Mouse (Mus musculus): ENCODE measurements around the gene Mrpl14.

Gene Mrpl14

GRCm38 (mm10) chr17:45699039-45699740, 13.1 kb downstream of the Mrpl14 start:
- no peak for DNase-seq (ENCODE audit: low read depth, low spot score)
- Histone ChIP-seq H3K27me3 (ENCODE audit: control insufficient read depth, insufficient read depth, low read length, poor library complexity, severe bottlenecking) (no peaks in the 10 kb centered on the region), H3K36me3 (ENCODE audit: control insufficient read depth, insufficient read depth, low read length, poor library complexity, severe bottlenecking) (peaks cover 3% of the 10 kb centered on the region; the same call in 1 of the 2 replicates)

DNA sequence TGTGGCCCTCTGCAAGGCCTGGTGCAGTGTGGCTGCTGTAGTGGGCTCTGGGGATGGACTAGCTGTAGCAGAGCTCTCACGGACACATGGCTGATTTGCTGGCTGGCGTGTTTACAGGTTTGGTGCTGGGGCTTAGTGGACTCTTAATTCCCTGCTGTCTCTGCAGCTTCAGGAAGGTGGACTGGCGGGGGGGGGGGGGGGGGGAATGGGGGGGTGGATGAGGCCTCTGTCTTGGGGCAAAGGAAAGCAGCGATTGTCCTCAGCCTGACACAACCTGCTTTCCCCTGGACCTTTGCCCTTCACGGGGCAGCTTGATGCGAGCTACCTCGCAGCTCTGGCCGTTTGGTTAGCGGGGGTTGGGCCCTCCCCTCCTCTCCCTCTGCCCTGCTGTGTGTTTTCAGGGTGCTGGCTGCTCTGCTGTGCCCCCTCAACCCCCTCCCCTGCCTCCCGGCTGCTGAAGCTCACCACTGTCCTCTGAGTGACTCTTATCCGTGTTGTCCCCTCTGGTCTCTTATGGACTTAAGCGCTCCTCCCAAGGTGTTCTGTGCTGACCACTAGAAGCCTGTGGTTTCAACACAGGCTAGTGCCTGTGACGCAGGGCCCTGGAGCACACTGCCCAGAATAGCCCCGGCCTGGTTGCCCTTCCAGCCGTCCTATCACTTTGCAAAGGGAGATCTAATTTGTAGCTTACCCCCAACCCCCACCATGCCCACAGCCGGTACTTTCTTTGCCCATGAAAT, 14.5 kb downstream of the Mrpl14 start:
- H3K36me3 ChIP-seq (ENCODE audit: control insufficient read depth, insufficient read depth, low read length, poor library complexity, severe bottlenecking): peaks cover 3% of the 10 kb centered on the region; the same call in 1 of the 2 replicates
- DNase-seq (ENCODE audit: low read depth, low spot score): no peak
- H3K27me3 ChIP-seq (ENCODE audit: control insufficient read depth, insufficient read depth, low read length, poor library complexity, severe bottlenecking): no peaks in the 10 kb centered on the region

GRCm38 (mm10) chr17:45701236-45701591, 15.1 kb downstream of the Mrpl14 start:
- DNase-seq (ENCODE audit: low read depth, low spot score): no peak
- Histone ChIP-seq H3K27me3 (ENCODE audit: control insufficient read depth, insufficient read depth, low read length, poor library complexity, severe bottlenecking) (no peaks in the 10 kb centered on the region), H3K36me3 (ENCODE audit: control insufficient read depth, insufficient read depth, low read length, poor library complexity, severe bottlenecking) (peaks cover 3% of the 10 kb centered on the region; the same call in 1 of the 2 replicates)

GRCm38 (mm10) chr17:45702254-45702653, 16.1 kb downstream of the Mrpl14 start:
- H3K27me3 ChIP-seq (ENCODE audit: control insufficient read depth, insufficient read depth, low read length, poor library complexity, severe bottlenecking): no peaks in the 10 kb centered on the region
- no peak for DNase-seq (ENCODE audit: low read depth, low spot score)
- H3K36me3 ChIP-seq (ENCODE audit: control insufficient read depth, insufficient read depth, low read length, poor library complexity, severe bottlenecking): peaks cover 1% of the 10 kb centered on the region; the same call in 1 of the 2 replicates

DNA sequence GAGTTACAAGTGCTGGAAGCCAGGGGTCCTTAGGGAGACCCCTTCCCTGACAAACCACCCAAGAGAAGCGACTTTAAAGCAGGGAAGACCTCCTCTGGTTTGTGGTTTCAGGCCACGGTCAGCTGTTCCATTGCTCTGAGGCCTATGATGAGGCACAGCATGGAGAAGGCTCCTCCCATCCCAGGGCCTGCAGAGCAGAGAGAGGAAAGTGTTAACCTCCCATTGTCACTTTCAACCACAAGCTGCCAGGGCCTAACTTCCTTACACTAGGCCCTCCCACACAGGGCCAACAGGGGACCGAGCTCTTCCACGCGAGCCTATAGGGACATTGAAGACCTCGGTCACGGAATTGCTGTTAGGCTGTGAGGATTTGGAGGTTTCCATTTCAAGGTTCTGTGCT, 17.1 kb downstream of the Mrpl14 start:
- Histone ChIP-seq H3K27me3 (ENCODE audit: control insufficient read depth, insufficient read depth, low read length, poor library complexity, severe bottlenecking) (no peaks in the 10 kb centered on the region), H3K36me3 (ENCODE audit: control insufficient read depth, insufficient read depth, low read length, poor library complexity, severe bottlenecking) (0 out of 2 replicates have a peak, but pooled peaks cover 1% of the 10 kb centered on the region)
- peak; percentile 12 for DNase-seq (ENCODE audit: low read depth, low spot score)

DNA sequence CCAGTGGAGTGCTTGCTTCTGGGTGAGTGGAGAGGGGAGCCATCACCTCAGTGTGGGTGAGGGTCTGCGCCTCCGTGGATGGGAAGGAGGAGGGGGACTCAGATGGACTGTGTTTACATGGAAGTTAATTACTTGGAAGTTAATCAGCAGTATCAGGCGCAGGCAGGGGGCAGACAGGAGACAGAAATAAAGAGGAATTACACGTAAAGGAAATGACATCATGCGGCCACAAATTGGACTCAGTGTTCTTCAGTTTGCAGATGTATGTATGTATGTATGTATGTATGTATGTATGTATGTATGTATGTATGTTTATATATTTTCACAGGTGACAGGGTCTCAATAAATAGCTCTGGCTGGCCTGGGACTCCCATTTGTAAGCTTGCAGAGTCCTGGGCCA, 20.7 kb downstream of the Mrpl14 start:
- H3K36me3 ChIP-seq (ENCODE audit: control insufficient read depth, insufficient read depth, low read length, poor library complexity, severe bottlenecking): no peaks in the 10 kb centered on the region
- no peaks in the 10 kb centered on the region; the same call in 1 of the 2 replicates for H3K27me3 ChIP-seq (ENCODE audit: control insufficient read depth, insufficient read depth, low read length, poor library complexity, severe bottlenecking)
- DNase-seq (ENCODE audit: low read depth, low spot score): no peak

GRCm38 (mm10) chr17:45707376-45707775, 21.3 kb downstream of the Mrpl14 start:
- DNase-seq (ENCODE audit: low read depth, low spot score): no peak
- Histone ChIP-seq H3K36me3 (ENCODE audit: control insufficient read depth, insufficient read depth, low read length, poor library complexity, severe bottlenecking) (no peaks in the 10 kb centered on the region), H3K27me3 (ENCODE audit: control insufficient read depth, insufficient read depth, low read length, poor library complexity, severe bottlenecking) (no peaks in the 10 kb centered on the region; the same call in 1 of the 2 replicates)

DNA sequence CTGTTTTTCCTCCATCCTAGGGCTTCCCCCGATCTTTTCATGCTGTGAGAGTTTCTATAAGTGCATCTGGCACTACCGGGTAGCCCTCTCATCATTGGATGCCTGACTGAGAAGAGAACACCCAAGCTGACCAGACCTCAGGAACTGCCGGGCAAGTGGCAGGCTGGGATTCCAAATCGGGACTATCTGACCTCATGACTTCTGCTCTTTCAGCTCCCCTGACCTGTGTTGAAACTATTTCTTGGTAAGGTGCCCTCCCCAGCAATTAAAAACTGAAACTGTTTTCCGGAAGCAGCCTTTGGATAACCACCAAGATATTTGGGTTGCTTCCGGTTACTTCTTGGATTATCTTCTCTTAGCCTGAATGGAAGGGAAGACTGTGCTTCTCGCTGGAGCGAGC, 22.1 kb downstream of the Mrpl14 start:
- DNase-seq (ENCODE audit: low read depth, low spot score): no peak
- Histone ChIP-seq H3K27me3 (ENCODE audit: control insufficient read depth, insufficient read depth, low read length, poor library complexity, severe bottlenecking) (no peaks in the 10 kb centered on the region; the same call in 1 of the 2 replicates), H3K36me3 (ENCODE audit: control insufficient read depth, insufficient read depth, low read length, poor library complexity, severe bottlenecking) (no peaks in the 10 kb centered on the region)

DNA sequence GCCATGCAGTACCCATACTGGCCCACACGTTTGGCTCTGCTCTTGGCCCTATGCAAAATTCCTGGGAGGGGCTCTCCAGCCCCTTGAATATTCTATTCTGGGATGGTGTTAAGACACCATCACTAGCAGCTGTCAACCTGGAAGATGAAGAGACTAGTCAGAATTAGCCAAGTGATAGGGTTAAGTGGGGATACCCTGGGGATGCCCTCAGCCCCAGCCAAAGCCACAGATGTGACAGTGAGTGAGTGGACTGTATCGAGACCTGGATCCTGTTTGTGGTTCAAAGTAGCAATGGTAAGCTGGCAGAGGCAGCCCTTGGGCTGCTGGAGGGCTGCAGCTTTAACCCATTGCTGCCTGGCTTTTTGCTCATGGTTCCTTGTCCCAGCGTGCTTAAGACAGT, 23.7 kb downstream of the Mrpl14 start:
- Histone ChIP-seq H3K36me3 (ENCODE audit: control insufficient read depth, insufficient read depth, low read length, poor library complexity, severe bottlenecking) (no peaks in the 10 kb centered on the region), H3K27me3 (ENCODE audit: control insufficient read depth, insufficient read depth, low read length, poor library complexity, severe bottlenecking) (no peaks in the 10 kb centered on the region; the same call in 1 of the 2 replicates)
- DNase-seq (ENCODE audit: low read depth, low spot score): no peak

DNA sequence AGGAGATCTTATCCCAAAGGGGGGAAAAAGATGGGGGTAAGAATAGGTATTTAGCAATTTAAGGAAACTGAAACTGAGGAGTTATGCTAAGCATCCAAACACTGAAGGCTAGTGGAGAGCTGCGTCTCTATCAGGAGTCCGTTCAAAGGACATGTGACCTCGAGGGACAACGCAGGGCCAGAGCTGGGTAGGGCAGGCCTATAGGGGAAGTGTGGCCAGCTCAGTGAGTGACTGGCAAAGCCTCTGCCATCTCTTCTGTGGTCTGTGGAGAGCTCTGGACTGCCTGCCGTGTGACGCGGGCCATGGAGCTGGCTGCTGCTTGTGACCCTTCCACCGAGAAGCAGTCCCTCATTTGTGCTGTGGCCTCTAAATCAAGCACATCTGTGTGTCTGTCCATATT, 24.3 kb downstream of the Mrpl14 start:
- H3K36me3 ChIP-seq (ENCODE audit: control insufficient read depth, insufficient read depth, low read length, poor library complexity, severe bottlenecking): no peaks in the 10 kb centered on the region
- no peak for DNase-seq (ENCODE audit: low read depth, low spot score)
- no peaks in the 10 kb centered on the region; the same call in 1 of the 2 replicates for H3K27me3 ChIP-seq (ENCODE audit: control insufficient read depth, insufficient read depth, low read length, poor library complexity, severe bottlenecking)

- Histone ChIP-seq H3K36me3 (ENCODE audit: control insufficient read depth, insufficient read depth, low read length, poor library complexity, severe bottlenecking) (no peaks in the 10 kb centered on the region), H3K27me3 (ENCODE audit: control insufficient read depth, insufficient read depth, low read length, poor library complexity, severe bottlenecking) (no peaks in the 10 kb centered on the region; the same call in 1 of the 2 replicates)
- peak; percentile 28 for DNase-seq (ENCODE audit: low read depth, low spot score)
Measured at GRCm38 (mm10) chr17:45711525-45711924, 25.4 kb downstream of the Mrpl14 start.

DNA sequence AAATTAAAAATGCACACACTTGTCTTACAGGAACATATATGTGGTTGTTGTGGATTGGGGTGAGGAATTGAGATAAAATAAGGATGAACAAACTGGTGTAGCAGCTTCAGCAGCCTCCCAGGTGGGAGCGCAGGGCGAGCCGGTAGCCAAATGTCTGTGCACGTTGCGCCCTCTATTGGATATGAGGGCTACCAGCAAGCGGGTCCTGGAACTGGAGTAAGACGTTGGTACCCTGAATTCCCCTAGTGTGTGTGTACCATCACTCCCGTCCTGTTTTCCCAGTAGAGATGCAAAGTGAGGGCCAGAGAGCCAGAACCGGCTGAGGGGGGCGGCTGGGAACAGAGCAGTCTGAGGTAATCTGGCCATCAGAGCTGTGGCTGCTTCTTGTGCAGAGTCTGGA, 32.2 kb downstream of the Mrpl14 start:
- DNase-seq (ENCODE audit: low read depth, low spot score): peak; percentile 75
- Histone ChIP-seq H3K27me3 (ENCODE audit: control insufficient read depth, insufficient read depth, low read length, poor library complexity, severe bottlenecking) (no peaks in the 10 kb centered on the region), H3K36me3 (ENCODE audit: control insufficient read depth, insufficient read depth, low read length, poor library complexity, severe bottlenecking) (no peaks in the 10 kb centered on the region)

DNA sequence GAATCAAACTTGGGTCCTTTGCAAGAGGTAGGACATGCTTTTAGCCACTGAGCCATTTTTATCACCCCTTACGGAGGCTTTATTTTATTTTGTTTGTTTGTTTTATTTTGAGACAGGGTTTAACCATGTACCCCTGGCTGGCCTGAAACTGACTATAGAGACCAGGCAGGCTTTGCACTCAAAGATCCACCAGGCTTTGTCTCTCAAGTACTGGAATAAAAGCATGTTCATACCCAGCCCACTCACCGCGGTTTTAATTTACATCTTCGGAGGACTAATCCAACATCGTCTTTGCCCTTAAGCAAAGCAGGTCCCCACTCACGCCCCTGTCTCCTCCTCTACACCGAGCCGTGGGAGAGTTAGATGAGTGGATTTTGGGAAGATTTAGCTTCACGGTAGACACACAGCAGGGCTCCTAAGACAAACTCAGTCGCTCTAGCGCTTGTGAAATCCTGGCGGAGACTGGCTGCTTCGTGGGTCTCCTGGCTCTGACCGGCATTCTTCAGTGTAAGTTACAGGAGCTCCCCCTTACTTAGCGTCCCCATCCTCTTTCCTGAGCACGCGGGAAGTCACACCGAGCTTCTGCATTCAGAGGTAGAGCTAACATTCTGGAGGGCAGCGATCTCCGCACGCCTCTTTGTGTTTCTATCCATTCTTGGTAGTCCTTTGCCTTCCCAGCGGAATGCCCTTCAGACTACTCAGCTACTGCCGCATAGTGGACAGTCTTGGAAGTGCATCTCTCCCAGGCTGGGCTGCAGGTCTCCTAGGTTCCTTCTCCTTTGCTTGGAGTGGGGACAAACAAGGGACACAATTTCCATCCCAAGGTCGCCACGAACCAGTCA, 37.8 kb downstream of the Mrpl14 start:
- Histone ChIP-seq H3K27me3 (ENCODE audit: control insufficient read depth, insufficient read depth, low read length, poor library complexity, severe bottlenecking) (no peaks in the 10 kb centered on the region), H3K36me3 (ENCODE audit: control insufficient read depth, insufficient read depth, low read length, poor library complexity, severe bottlenecking) (no peaks in the 10 kb centered on the region)
- peak; percentile 80 for DNase-seq (ENCODE audit: low read depth, low spot score)

GRCm38 (mm10) chr17:45724574-45724921, 38.4 kb downstream of the Mrpl14 start:
- no peak for DNase-seq (ENCODE audit: low read depth, low spot score)
- H3K27me3 ChIP-seq (ENCODE audit: control insufficient read depth, insufficient read depth, low read length, poor library complexity, severe bottlenecking): no peaks in the 10 kb centered on the region
- no peaks in the 10 kb centered on the region for H3K36me3 ChIP-seq (ENCODE audit: control insufficient read depth, insufficient read depth, low read length, poor library complexity, severe bottlenecking)

DNA sequence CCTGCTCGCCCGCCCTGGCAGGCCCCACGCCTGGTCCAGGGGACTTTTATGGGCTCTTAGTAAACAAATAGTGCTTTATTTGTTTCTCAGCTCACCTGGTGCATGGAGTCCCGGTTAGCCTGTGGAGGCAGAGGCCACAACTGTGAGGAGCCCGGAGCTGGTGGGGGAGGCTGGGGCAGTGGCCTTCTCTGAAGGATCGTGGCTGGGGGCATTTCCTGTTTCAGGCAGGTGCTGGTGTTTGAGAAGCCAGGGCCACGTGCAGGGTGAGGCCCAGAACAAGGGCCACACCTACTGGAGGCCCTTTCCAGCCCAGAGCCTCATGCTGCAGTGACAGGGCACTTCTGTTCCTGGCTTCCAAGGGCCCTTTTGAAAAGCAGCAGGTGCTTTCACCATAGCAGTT, 40.1 kb downstream of the Mrpl14 start:
- H3K27me3 ChIP-seq (ENCODE audit: control insufficient read depth, insufficient read depth, low read length, poor library complexity, severe bottlenecking): no peaks in the 10 kb centered on the region
- H3K36me3 ChIP-seq (ENCODE audit: control insufficient read depth, insufficient read depth, low read length, poor library complexity, severe bottlenecking): no peaks in the 10 kb centered on the region
- DNase-seq (ENCODE audit: low read depth, low spot score): no peak
